Mouse (Mus musculus) thymus, postnatal 14 days (tissue): Measurements from ENCODE around the gene Sapcd1.
A peak's percentile ranks its signal among the peaks of the same experiment; 100 is the strongest.
"Not testable (repeated sequence)": the region's sequence is repeated elsewhere in the genome, so short reads cannot be mapped to it uniquely, and the experiment has no call there.

Source experiments
- DNase-seq: peaks from one replicate; pipeline ENCODE4 v3.0.0; 2021

Gene Sapcd1

DNA sequence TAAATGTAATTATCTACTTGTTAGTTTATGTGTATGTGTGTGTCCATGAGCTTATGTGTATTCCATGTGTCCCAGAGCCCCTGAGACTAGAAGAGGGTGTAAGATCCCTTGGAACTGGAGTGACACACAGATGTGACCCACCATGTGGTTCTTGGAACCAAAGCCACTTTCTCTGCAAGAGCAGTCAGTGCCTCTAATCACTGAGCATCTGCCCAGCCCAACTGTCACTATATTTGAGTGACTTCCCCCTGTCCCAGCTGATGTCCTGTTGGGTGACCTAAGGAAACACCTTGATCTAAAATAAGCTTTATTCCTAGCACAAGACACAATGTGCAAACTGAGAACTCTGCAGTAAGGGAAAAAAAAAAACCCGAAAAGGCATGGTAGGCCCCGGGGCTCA, 499 bp upstream of the Sapcd1 start:
- DNase-seq: no peak

DNA sequence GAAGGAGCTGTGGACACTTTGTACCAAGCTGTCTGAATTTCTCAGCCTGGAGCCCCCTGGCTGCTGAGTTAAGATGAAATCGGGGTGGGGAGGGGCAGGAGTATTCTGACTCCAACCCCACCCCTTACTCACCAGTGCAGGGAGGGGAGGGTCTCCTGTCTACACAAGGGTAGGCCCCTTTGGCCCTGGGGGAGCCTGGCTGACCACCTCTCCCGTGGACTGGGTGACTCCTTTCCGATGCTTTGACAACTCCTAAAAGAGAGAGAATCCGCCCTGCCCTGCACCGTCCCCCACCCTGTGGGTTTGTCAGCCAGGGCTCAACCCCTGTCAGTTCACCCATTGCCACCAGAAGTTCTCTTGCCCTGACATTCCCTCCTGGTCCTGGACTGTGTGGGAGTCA, 1.6 kb downstream of the Sapcd1 start:
- DNase-seq: no peak

DNA sequence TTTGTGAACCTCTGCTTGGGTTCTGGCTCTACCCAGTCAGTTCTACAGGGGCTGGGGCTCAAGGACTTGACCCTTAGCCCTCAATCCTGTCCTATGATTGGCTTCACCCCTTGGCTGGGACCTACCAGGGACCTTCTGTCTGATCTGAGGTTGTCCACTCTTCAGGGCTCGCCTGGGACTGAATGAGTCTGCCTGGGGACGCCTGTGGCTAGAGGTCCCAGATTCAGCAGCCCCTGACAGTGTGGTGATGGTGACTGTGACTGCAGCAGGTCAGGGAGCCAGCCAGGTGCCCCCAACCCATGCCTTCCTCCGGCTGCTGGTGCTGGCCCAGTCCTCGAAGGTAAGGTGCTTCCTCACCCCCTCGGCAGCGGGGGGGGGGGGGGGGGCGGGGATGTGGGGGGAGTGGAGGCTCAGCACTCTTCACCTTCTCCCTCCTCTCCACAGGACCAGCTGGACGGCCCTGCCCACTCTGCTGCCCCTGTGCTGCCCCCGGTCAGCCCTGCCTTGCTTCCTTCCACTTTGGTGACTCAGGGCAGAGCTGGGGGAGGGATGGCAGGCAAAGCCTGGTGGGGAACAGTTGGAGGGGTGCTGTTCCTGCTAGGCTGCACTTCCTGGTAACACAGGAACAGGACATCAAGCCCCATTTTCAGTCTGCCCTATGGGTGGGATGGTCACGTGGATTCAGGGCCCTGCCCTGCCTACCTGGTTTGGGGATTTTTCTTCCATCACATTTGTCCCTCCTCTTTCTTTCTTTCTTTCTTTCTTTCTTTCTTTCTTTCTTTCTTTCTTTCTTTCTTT, 2.9 kb downstream of the Sapcd1 start:
- no peak for DNase-seq

DNA sequence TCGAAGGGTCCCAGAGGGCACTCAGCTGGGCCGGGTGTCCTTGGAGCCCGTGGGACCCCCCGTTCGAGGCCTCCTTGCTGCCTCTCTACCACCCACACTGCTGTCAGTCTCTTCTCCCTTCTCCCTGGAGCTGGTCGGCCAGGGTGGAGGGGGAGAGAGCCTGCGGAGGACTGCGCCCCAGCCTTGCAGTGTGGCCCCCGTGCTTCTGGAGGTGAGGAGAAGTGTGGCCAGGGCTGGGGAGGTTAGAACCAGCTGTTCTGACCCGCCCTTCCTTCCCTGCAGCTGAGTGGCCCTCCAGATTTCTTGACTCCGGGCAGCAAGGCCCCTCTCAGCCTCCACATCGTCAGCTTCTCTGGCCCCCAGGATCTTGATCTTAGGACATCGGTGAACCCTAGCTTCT, 3.6 kb downstream of the Sapcd1 start:
- no peak for DNase-seq

DNA sequence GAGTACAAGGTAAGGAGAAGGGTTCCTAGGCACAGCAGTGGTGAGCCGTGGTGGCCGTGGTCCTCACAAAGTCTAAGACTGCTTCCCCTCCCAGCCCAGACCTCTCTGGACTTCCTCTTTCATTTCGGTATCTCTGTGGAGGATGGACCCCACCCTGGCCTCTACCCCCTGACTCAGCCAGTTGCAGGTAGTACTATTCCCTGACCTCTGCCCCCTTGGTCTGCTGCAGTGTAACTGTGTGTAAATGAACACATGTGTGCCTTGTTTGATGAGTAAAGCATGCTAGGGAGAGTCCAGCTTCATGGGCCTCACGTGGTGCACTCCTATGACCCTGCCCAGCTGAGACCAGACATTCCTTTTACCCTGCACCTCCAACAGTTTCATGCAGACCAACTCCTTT, 4.1 kb downstream of the Sapcd1 start:
- DNase-seq: no peak

DNA sequence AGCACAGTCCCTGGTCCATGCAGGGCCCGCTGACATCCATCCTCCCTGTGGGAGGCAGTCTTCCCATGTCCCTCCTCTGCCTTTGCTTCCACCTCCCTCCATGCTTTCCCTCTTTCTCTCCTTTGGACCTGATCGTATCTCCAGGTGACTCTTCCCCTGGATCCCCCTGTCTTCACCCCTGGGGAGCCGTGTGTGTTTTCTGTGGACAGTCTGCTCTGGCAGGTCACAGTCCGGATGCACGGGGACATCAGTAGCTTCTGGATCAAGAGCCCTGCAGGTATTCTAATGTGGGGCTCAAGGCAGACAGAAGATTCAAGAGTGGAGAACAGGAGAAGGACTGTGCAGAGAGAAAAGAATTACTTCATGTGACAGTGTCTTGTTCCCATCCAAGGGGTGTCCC, 4.6 kb downstream of the Sapcd1 start:
- DNase-seq: no peak

DNA sequence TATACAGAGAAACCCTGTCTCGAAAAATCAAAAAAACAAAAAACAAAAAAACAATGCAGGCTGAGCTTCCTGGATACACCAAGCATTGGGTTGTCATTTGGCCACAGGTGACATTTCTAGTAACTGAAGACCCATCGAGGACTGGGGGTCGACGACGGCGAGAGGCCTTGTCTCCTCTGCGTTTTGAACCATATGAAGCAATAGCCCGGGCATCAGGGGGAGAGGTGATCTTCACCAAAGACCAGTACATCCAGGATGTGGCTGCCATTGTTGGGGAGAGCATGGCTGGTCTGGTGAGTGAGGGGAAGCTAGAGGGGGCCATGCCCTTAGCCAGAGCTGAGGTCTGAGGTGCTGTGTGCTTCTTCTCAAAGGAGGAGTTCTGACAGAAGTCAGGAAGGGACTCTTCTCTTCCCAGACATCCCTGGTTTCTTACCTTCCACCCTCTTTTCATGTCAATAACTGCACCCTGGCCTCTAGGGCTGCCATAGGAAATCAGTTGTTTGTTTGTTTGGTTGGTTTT, 5.2 kb downstream of the Sapcd1 start:
- DNase-seq: no peak

DNA sequence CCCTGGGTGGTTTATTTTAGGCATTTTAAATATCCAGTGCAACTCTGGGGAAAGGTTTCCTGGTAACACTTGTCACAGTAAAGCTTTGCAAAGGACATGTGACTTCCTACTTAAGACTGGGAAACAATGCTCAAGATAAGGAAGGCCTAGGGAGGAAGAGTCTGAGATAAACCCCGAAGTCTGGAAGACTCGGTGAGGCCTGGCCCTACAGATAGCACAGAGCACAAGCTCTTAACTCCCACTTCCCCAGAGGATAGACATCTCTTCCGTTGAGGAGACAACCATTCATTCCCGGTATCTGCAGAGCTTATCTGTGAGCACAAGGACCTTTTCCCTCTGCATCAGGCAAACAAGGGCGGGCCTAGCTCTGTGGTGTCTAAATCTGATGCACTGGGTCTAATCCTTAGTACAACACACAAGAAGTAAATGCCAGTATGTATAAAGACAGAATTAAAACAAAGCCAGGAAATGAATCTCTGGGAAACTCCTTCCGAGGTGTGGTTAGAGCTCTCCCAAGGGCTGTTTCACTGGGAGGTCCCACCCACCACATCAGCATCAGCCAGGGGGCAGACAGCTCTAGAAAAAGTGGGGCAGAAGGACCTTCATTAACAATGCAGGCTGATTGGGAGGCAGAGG, 5.9 kb downstream of the Sapcd1 start:
- no peak for DNase-seq

DNA sequence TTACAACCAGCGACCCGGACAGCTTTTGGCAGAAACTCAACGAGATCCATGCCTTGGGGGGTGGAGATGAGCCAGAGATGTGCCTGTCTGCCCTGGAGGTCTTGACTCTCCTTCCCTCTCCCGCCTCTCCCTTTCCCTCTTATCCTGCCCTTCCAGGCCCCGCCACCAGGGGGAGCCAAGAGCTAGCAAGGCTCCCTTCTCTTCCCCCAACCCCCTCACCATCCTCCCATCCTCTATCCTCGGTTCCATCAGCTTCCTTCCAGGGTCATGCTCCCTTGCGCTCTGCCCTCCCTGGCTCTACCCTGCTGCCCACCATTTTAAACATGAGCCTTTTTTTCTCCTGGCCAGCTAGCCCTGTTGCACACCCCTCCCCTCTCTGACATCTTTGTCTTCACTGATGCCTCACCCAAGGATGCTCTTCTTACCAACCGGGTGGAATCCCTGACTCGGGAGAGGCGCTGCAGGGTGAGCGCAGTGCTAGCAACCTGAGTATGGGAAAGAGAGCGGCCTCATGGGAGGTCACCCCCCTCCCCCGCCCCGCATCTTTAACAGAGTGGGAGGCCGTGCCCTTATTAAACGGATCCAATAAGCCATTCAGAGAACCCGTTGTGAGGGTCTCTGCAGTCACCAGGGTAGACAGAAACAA, 6.5 kb downstream of the Sapcd1 start:
- DNase-seq: peak; percentile 94

DNA sequence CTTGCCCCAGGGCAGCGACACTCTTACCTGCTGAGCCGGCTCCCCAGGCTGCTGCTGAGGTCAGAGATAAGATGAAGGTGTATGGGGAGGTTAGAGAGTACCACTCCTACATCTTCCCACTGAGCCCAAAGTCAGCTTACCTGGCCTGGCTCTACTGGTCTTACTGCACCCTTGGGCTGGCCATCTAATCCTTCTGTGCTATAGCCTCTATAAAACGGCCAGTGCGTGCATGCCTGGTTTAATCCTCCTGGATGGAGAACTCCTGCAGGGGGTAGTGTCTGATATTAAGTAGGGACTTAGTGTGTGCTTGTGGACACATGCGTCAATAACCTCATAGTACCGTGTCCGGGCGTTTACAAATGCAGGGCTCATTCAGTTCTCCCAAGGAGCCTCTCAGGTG, 7.3 kb downstream of the Sapcd1 start:
- no peak for DNase-seq

DNA sequence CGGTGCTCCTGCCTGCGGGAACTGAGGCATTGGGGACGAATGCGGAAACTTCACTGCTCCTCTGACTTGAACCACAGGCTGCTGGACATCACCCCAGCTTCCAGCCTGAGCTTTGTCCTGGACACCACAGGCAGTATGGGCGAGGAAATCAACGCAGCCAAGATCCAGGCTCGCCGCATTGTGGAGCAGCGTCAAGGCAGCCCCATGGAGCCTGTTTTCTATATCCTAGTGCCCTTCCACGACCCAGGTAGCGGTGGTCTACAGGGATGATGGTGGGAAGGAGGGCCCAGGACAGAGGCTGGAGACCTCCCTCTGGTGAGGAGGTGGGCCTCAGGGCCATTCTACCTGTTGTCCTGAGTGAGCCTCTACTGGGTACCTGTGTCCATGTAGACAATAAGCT, 7.9 kb downstream of the Sapcd1 start:
- DNase-seq: no peak

DNA sequence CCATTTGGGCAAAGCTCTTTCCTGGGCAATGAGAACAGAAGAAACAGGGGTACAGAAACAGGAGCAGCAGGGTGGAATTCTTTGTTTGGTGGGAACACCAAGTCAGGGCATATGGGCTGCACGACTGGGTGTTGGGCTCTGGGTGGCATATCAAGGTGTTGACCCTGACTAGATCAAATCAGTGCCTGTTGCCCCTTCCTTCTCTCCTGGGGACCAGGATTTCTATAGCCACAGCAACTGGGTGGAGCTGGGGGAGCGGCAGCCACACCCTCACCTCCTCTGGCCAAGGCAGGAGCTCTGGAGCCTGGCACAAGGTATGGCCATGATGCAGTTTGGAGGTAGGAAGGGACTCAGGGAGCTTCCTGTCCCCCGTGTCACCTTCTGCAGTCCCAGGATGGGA, 9.6 kb downstream of the Sapcd1 start:
- DNase-seq: no peak

DNA sequence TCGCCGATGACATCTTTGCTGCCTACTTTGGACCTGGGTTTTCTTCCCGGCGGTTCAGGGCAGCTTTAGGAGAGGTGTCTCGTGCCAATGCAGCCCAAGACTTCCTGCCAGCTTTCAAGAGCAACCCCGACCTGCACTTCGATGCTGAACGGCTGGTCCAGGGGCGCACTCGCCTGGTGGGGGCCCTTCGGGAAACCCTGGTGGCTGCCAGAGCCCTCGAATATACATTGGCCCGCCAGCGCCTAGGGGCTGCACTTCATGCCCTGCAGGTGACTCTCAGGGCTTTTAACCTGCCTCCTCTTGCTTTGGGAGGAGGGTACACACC, 10.1 kb downstream of the Sapcd1 start:
- DNase-seq: no peak

DNA sequence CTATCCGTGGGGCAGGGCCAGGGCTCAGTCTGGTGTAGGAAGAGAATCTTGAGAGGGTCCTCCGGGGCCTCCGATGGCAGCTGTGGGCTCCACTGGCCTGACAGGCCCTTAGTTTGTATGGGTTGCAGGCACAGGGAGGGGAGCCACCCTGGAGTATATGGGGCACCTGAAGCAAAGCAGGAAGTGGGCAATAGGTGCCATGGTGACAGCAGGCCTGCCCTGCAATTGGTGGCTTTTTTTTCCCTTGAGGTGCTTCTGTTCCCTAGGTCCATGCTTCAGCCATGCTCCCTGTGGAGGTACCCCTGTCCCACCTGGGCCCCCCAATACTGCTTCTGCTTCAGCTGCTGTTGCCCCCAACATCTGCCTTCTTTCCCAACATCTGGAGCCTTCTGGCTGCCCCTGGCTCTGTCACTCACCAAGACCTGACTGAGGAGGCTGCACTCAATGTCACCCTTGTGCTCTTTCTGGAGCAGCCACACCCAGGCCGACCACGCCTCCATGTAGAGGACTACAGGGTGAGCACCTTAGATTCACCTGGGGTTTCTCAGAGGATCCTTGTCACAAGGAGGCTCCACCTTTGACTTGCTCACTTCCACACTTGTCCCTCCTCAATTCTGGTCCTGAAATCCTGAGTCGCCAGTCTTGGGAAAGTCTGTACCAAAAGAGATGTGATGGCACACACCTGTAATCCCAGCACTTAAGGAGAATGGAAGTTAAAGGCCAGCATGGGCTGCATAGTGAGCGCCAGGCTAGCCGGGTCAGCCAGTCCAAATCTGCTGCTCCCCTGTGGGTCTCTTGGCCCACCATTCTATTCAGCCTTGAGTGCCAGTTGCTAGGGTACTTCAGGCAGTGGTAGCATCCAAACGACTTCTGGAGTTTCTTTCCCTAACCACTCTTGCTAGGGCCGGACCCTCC, 10.8 kb downstream of the Sapcd1 start:
- DNase-seq: peak; percentile 47

DNA sequence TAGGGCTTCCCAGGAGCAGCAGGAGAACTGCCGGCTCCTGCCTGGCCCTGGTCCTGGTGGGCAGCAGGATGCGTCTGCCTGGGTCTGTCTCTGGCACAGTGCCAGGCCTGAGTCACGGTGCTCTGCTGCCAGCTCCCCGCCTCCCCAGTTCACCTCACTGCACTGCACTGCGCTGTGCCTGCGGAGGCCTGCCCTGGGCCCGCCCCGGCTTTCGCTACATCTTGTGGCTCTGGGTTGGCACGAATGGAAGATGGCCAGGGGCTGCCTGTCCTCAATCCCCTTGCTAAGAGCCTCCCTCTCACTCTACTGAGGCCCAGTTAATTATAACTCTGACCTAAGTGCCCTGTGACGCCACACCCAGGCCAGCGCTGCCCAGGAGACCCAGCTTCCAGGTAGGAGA, 11.4 kb downstream of the Sapcd1 start, which contains the start of gene Vwa7:
Gene Vwa7, plus strand, starts transcription at position 204 of the 400 bp plus-strand sequence.
- no peak for DNase-seq

DNA sequence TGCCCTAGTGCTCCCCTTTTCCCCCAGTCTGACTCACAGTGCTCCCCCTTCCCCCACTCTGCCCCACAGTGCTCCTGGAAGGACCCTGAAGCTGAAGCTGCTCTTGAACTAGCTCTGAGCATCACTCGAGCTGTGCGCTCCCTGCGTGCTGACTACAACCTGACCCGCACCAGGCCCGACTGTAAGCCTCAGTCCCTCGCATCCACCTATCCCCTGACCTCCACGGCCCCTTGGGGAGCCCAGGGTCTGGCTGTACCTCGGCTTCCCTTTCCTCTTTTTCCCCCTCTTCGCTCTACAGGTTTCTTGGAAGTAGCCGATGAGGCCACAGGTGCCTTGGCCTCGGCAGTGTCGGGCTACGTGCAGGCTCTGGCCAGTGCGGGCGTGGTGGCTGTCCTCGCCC, 12.5 kb downstream of the Sapcd1 start:
- no peak for DNase-seq

DNA sequence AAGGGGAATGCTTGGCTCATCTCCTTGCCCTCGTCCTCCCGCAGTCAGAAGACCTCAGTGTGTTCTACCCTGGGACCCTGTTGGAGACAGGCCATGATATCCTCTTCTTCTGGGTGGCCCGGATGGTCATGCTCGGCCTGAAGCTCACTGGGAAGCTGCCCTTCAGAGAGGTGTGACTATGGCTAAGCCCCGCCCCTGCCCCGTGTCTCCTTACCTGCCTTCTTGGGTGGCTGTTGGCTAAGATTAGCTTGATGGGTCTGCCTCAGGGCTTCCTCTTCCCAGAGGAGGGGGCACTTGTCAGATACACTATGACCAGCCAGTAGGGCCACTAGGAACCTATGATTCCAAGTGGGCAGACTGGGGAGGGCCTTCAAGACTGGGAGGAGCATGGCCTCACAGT, 14.6 kb downstream of the Sapcd1 start:
- DNase-seq: no peak

DNA sequence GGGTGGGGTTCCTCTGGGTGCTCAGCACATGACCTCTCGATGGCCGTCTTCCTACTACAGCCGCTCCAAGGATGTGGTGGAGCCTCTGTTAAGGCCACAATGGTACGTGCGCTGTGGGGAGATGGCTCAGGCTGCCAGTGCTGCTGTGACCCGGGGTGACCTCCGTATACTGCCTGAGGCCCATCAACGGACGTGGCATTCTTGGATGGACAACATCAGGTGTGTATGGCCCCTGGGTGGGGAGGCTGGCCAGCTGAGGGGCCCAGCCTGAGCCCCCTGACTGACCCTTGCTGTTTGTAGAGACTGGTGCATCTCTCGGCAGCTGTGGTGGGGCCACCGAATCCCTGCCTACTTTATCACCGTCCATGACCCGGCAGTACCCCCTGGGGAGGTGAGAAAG, 15.4 kb downstream of the Sapcd1 start:
- DNase-seq: no peak

DNA sequence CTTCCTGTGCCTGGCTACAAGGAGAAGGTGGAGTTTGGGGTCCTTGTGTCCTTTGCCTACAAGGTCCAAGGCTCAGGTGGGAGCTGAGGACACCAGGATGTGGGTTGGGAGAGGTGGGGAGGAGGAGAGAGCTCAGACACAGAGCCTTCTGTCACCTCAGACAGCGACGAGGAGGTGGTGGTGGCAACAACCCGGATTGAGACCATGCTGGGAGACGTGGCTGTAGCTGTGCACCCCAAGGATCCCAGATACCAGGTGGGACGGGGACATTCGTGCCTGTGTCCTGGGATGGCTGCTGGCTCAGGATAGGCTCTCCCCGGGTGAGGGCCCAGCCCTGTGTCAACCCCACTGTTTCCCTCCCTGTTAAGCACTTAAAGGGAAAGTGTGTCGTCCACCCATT, 16.4 kb downstream of the Sapcd1 start:
- DNase-seq: peak; percentile 2

DNA sequence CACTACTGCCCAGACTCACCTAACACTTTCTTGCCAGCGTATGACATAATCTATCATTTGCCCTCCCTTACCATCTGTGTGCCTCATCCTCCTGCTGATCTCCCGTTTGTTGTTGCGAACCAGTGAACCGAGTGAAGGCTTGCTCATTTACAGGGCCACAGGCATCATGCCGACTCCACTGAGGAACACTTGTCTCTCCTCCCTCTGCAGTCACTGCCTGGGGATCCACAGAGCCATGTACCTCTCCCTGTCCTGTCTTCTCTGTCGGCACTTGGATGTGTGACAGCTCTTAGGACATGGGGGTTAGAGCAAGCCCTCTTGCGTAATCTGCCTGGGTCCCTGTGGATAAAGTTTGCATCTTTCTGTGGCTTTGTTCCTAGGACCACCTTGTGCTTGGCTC, 18.2 kb downstream of the Sapcd1 start:
- no peak for DNase-seq

DNA sequence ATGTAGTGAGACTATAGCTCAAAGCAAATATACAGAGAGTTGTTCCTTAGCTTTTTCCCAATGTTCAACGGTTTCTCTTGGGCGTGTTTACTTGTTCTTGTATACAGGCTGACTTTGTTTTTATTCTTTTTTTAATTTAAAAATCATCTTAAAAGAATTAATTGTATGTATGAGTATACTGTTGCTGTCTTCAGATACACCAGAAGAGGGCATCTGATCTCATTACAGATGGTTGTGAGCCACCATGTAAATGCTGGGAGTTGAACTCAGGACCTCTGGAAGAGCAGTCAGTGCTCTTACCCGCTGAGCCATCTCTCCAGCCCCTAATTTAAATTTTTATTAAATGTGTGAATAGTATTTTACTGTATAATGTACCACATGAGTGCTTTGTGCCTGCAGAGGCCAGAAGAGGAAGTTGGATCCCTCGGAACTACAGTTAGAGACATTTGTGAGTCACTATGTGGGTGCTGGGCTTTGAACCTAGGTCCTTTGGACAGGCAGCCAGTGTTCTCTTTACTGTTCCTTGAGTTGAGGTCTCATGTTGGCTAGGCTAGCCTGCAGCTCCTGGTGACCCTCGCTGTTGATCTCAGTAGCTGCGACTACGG, 20.3 kb downstream of the Sapcd1 start:
- DNase-seq: no peak

DNA sequence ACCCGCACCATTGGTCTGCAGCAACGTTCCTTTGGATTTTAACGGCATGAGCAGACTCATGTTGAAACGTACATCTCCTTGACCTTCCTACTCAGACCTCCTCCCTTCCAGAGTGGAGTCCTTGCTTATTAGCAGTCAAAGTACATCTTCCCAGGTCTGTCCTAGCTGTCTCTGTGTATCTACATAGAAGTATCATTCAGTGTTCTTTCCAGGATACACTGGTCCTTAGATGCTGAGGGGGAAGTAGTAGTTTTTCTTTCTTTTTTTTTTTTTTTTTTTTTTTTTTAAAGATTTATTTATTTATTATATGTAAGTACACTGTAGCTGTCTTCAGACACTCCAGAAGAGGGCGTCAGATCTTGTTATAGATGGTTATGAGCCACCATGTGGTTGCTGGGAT, 21.9 kb downstream of the Sapcd1 start:
- not testable (repeated sequence) for DNase-seq

DNA sequence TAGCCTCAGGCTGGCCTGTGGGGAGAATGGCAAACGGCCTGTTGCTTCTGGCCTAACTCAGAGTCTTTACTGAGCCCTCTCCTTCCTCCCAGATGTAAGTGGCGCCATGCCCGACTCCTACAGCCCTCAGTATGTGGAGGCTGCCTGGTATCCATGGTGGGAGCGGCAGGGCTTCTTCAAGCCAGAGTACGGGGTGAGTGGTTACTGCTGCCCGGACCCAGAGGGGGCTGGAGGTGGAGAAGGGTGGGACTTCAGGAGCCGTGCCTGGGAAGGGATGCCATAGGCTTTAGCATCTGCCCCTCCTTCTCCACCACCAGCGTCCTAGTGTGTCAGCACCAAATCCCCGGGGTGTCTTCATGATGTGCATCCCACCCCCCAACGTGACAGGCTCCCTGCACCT, 22.7 kb downstream of the Sapcd1 start:
- no peak for DNase-seq
